Mouse (Mus musculus) heart, embryonic 13.5 days (tissue): ENCODE measurements around the gene Nlgn1. TPM values are rescaled to one million over a fixed set of nuclear protein-coding genes. Genes with fewer than 3 reads are reported as not detected.

Experiments used
- ATAC-seq: fragments of 200-750 bp; cut with Nextera tagmentation; 2 replicates; pipeline ENCODE4 v1.8.0; 2017; ENCODE audit warnings: moderate TSS enrichment; ENCODE audit not compliant: insufficient number of reproducible peaks, low FRiP score, low TSS enrichment; ENCODE audit errors: extremely low read depth
- H3K27ac ChIP-seq: fragments of 300-500 bp; sonication (generic); replicated peaks from 2 replicates; pipeline ENCODE4 v1.5.1; 2015; ENCODE audit warnings: moderate library complexity, mild to moderate bottlenecking, inconsistent platforms
- H3K27me3 ChIP-seq: fragments of 300-500 bp; sonication (generic); replicated peaks from 2 replicates; pipeline ENCODE4 v1.6.1; 2015; ENCODE audit warnings: mild to moderate bottlenecking, inconsistent platforms
- H3K36me3 ChIP-seq: fragments of 300-500 bp; sonication (generic); 2 replicates; pipeline ENCODE4 v1.6.1; 2015; ENCODE audit warnings: mild to moderate bottlenecking, inconsistent platforms
- H3K4me1 ChIP-seq: fragments of 300-500 bp; sonication (generic); 2 replicates; pipeline ENCODE4 v1.6.1; 2015; ENCODE audit warnings: inconsistent platforms
- H3K4me2 ChIP-seq: fragments of 300-500 bp; sonication (generic); 2 replicates; pipeline ENCODE4 v1.6.1; 2015; ENCODE audit warnings: inconsistent platforms, mild to moderate bottlenecking, moderate library complexity
- H3K4me3 ChIP-seq: fragments of 300-500 bp; sonication (generic); 2 replicates; pipeline ENCODE4 v1.5.1; 2015; ENCODE audit warnings: moderate library complexity, mild to moderate bottlenecking, inconsistent platforms
- H3K9ac ChIP-seq: fragments of 300-500 bp; sonication (generic); 2 replicates; pipeline ENCODE4 v1.6.1; 2015; ENCODE audit warnings: inconsistent platforms, mild to moderate bottlenecking, moderate library complexity
- H3K9me3 ChIP-seq: fragments of 300-500 bp; sonication (generic); 2 replicates; pipeline ENCODE4 v1.6.1; 2016; ENCODE audit warnings: inconsistent platforms
- WGBS: fragments of 180-500 bp; shearing (Covaris S2); methylation state at CpG from one replicate; pipeline ENCODE4 v1.1.7; 2015; ENCODE audit warnings: mixed read lengths; 5-methylcytosine and 5-hydroxymethylcytosine counted together
- polyA plus RNA-seq: library from polyadenylated mRNA; unstranded; fragments of >200 nt; fragmentation: Nextera tagmentation; extraction: Ambion mirVana; gene quantifications from 2 replicates; pipeline ENCODE4 v1.2.1, GENCODE M21; 2015

Nlgn1 gene
- polyA plus RNA-seq, 1 experiment from 2014 or later: 0.23 TPM

GRCm38 (mm10) chr3:26181013-26181412, 151.2 kb downstream of the Nlgn1 start:
- H3K9me3 ChIP-seq: no peaks in the 10 kb centered on the region
- no peaks in the 10 kb centered on the region for H3K4me1 ChIP-seq
- H3K4me3 ChIP-seq: no peak overlapping the region
- ATAC-seq: no peak
- H3K4me2 ChIP-seq: no peak overlapping the region
- H3K27ac ChIP-seq: no peak overlapping the region
- WGBS: 79% methylated on average over 3 of the region's 3 CpGs
- no peak overlapping the region for H3K9ac ChIP-seq
- no peaks in the 10 kb centered on the region for H3K36me3 ChIP-seq
- no peaks in the 10 kb centered on the region for H3K27me3 ChIP-seq

GRCm38 (mm10) chr3:26175371-26175770, 156.9 kb downstream of the Nlgn1 start:
- Histone ChIP-seq H3K4me3 (no peak overlapping the region), H3K4me1 (no peaks in the 10 kb centered on the region), H3K36me3 (no peaks in the 10 kb centered on the region), H3K4me2 (no peak overlapping the region), H3K9me3 (no peaks in the 10 kb centered on the region), H3K27ac (no peak overlapping the region), H3K27me3 (no peaks in the 10 kb centered on the region), H3K9ac (no peak overlapping the region)
- ATAC-seq: no peak
- WGBS: 84% methylated on average over 4 of the region's 4 CpGs

GRCm38 (mm10) chr3:26174257-26174656, 158.0 kb downstream of the Nlgn1 start:
- WGBS: 60% methylated on average over 5 of the region's 5 CpGs
- Histone ChIP-seq H3K4me3 (no peak overlapping the region), H3K27me3 (no peaks in the 10 kb centered on the region), H3K9me3 (no peaks in the 10 kb centered on the region), H3K4me2 (no peak overlapping the region), H3K27ac (no peak overlapping the region), H3K36me3 (no peaks in the 10 kb centered on the region), H3K4me1 (no peaks in the 10 kb centered on the region), H3K9ac (no peak overlapping the region)
- no peak for ATAC-seq

- ATAC-seq: no peak
- 65% methylated on average over 3 of the region's 3 CpGs for WGBS
Measured at GRCm38 (mm10) chr3:26173613-26174012, 158.6 kb downstream of the Nlgn1 start.

GRCm38 (mm10) chr3:26166711-26167110, 165.5 kb downstream of the Nlgn1 start:
- no peaks in the 10 kb centered on the region for H3K27me3 ChIP-seq
- H3K36me3 ChIP-seq: no peaks in the 10 kb centered on the region
- WGBS: 81% methylated on average over 8 of the region's 8 CpGs
- no peaks in the 10 kb centered on the region for H3K4me1 ChIP-seq
- no peak for ATAC-seq
- H3K9ac ChIP-seq: no peak overlapping the region
- no peak overlapping the region for H3K27ac ChIP-seq
- H3K4me2 ChIP-seq: no peak overlapping the region
- no peaks in the 10 kb centered on the region for H3K9me3 ChIP-seq
- no peak overlapping the region for H3K4me3 ChIP-seq

More at GRCm38 (mm10) chr3:26173613-26174012, 158.6 kb downstream of the Nlgn1 start:
- no peak overlapping the region for H3K9ac ChIP-seq
- no peak overlapping the region for H3K4me2 ChIP-seq
- H3K9me3 ChIP-seq: no peaks in the 10 kb centered on the region
- no peak overlapping the region for H3K4me3 ChIP-seq
- no peak overlapping the region for H3K27ac ChIP-seq
- no peaks in the 10 kb centered on the region for H3K4me1 ChIP-seq
- H3K36me3 ChIP-seq: no peaks in the 10 kb centered on the region
- no peaks in the 10 kb centered on the region for H3K27me3 ChIP-seq

- WGBS: under 1% methylated on average over 9 of the region's 9 CpGs
- peak overlapping the region; percentile 74 for H3K9ac ChIP-seq
Measured at GRCm38 (mm10) chr3:26153782-26154181, 178.5 kb downstream of the Nlgn1 start.

GRCm38 (mm10) chr3:26153036-26153741, 179.1 kb downstream of the Nlgn1 start:
- WGBS: under 1% methylated on average over 31 of the region's 31 CpGs
- no peak for ATAC-seq
- 0 out of 2 replicates have a peak, but pooled peaks cover 5% of the 10 kb centered on the region for H3K27me3 ChIP-seq
- H3K36me3 ChIP-seq: no peaks in the 10 kb centered on the region
- no peak overlapping the region for H3K27ac ChIP-seq
- peak overlapping the region; percentile 74 for H3K9ac ChIP-seq
- H3K4me3 ChIP-seq: peak overlapping the region; percentile 61
- no peaks in the 10 kb centered on the region for H3K9me3 ChIP-seq
- H3K4me1 ChIP-seq: 0 out of 2 replicates have a peak, but pooled peaks cover 10% of the 10 kb centered on the region
- H3K4me2 ChIP-seq: peak overlapping the region; percentile 92

More at GRCm38 (mm10) chr3:26153782-26154181, 178.5 kb downstream of the Nlgn1 start:
- peak overlapping the region; percentile 92 for H3K4me2 ChIP-seq
- H3K27ac ChIP-seq: no peak overlapping the region
- H3K36me3 ChIP-seq: no peaks in the 10 kb centered on the region
- peak overlapping the region; percentile 61 for H3K4me3 ChIP-seq
- no peak for ATAC-seq
- no peaks in the 10 kb centered on the region for H3K9me3 ChIP-seq
- H3K4me1 ChIP-seq: 0 out of 2 replicates have a peak, but pooled peaks cover 10% of the 10 kb centered on the region
- 0 out of 2 replicates have a peak, but pooled peaks cover 5% of the 10 kb centered on the region for H3K27me3 ChIP-seq

GRCm38 (mm10) chr3:26152510-26153035, 179.7 kb downstream of the Nlgn1 start:
- no peaks in the 10 kb centered on the region for H3K9me3 ChIP-seq
- H3K4me3 ChIP-seq: peak overlapping the region; percentile 61
- peak overlapping the region; percentile 74 for H3K9ac ChIP-seq
- H3K4me2 ChIP-seq: peak overlapping the region; percentile 92
- no peaks in the 10 kb centered on the region for H3K36me3 ChIP-seq
- 0 out of 2 replicates have a peak, but pooled peaks cover 10% of the 10 kb centered on the region for H3K4me1 ChIP-seq
- no peak for ATAC-seq
- 0 out of 2 replicates have a peak, but pooled peaks cover 5% of the 10 kb centered on the region for H3K27me3 ChIP-seq
- H3K27ac ChIP-seq: no peak overlapping the region
- 2% methylated on average over 10 of the region's 10 CpGs for WGBS

- Histone ChIP-seq H3K27me3 (0 out of 2 replicates have a peak, but pooled peaks cover 5% of the 10 kb centered on the region), H3K4me1 (0 out of 2 replicates have a peak, but pooled peaks cover 10% of the 10 kb centered on the region), H3K36me3 (no peaks in the 10 kb centered on the region), H3K9me3 (no peaks in the 10 kb centered on the region), H3K27ac (no peak overlapping the region), H3K9ac (no peak overlapping the region), H3K4me2 (peak overlapping the region; percentile 92; the same call in 1 of the 2 replicates), H3K4me3 (no peak overlapping the region)
- ATAC-seq: no peak
- 22% methylated on average over 6 of the region's 6 CpGs for WGBS
Measured at GRCm38 (mm10) chr3:26151351-26152020, 180.8 kb downstream of the Nlgn1 start.

GRCm38 (mm10) chr3:26146174-26146573, 186.1 kb downstream of the Nlgn1 start:
- no peak overlapping the region for H3K4me3 ChIP-seq
- no peak overlapping the region for H3K9ac ChIP-seq
- WGBS: 67% methylated on average over 3 of the region's 3 CpGs

GRCm38 (mm10) chr3:26145441-26145840, 186.8 kb downstream of the Nlgn1 start:
- H3K9ac ChIP-seq: no peak overlapping the region
- H3K4me2 ChIP-seq: no peak overlapping the region
- H3K27ac ChIP-seq: no peak overlapping the region
- no peak overlapping the region for H3K4me3 ChIP-seq
- no peaks in the 10 kb centered on the region for H3K4me1 ChIP-seq
- H3K36me3 ChIP-seq: no peaks in the 10 kb centered on the region
- WGBS: 68% methylated on average over 5 of the region's 5 CpGs
- no peaks in the 10 kb centered on the region for H3K9me3 ChIP-seq
- H3K27me3 ChIP-seq: no peaks in the 10 kb centered on the region
- no peak for ATAC-seq

More at GRCm38 (mm10) chr3:26146174-26146573, 186.1 kb downstream of the Nlgn1 start:
- Histone ChIP-seq H3K9me3 (no peaks in the 10 kb centered on the region), H3K4me2 (no peak overlapping the region), H3K27me3 (no peaks in the 10 kb centered on the region), H3K27ac (no peak overlapping the region), H3K4me1 (no peaks in the 10 kb centered on the region), H3K36me3 (no peaks in the 10 kb centered on the region)
- ATAC-seq: no peak
